Mouse (Mus musculus): ENCODE data around the gene 5730455P16Rik. TPM values are rescaled to one million over a fixed set of nuclear protein-coding genes. Genes with fewer than 3 reads are reported as not detected.

Gene 5730455P16Rik
- polyA plus RNA-seq, 1 experiment: 15.9 TPM

DNA sequence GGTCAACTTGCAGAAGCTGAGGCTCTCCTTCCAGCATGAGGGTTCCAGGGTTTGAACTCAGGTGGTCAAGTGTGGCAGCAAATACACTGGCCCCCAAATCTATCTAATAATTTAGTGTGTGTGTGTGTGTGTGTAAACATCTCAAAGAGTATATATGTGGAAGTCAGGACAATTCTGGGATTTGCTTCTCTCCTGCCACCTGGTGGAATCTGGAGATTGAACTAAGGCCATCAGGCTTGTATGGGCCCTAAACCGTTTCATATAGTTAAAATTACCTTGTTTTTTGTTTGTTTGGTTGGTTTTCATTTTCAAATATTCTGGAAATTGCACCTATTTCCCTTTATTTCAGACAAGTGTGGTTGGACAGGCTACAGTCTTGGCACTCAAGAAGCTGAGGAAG lies 8.9 kb downstream of the 5730455P16Rik start:
- no peak for DNase-seq (ENCODE audit: low read depth)
- TF ChIP-seq CTCF (IDR thresholded peaks at IDR 0.05; ENCODE audit: borderline replicate concordance, extremely low read depth, insufficient read depth, insufficient read length) (peak; percentile 11; the same call in 1 of the 2 replicates), POLR2A (IDR thresholded peaks at IDR 0.05; ENCODE audit: borderline replicate concordance, extremely low read depth, insufficient read depth, insufficient read length, poor library complexity, severe bottlenecking) (no peak)

DNA sequence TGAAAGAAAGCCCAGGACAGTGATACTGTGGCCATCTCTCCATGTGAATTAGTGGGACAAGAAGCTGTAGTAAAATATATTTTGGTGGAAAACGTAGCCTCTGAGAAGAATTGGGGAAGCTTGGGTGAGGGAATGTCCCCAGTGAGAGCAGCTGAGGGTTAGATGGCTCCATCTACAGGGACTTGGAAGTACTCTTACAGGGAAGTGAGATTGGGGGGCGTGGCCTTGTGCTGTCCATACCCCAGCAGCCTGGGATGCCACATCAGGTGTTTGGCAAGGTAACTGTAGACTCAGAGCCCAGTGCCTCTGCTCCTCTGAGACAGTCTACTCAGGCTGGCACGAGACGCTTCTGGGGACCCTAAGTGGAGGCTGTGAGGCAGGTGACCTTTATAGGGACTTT lies 23.0 kb downstream of the 5730455P16Rik start:
- DNase-seq (ENCODE audit: low read depth): no peak
- TF ChIP-seq POLR2A (IDR thresholded peaks at IDR 0.05; ENCODE audit: borderline replicate concordance, extremely low read depth, insufficient read depth, insufficient read length, poor library complexity, severe bottlenecking): no peak
- TF ChIP-seq CTCF (IDR thresholded peaks at IDR 0.05; ENCODE audit: borderline replicate concordance, extremely low read depth, insufficient read depth, insufficient read length): peak; percentile 23; the same call in 1 of the 2 replicates

DNA sequence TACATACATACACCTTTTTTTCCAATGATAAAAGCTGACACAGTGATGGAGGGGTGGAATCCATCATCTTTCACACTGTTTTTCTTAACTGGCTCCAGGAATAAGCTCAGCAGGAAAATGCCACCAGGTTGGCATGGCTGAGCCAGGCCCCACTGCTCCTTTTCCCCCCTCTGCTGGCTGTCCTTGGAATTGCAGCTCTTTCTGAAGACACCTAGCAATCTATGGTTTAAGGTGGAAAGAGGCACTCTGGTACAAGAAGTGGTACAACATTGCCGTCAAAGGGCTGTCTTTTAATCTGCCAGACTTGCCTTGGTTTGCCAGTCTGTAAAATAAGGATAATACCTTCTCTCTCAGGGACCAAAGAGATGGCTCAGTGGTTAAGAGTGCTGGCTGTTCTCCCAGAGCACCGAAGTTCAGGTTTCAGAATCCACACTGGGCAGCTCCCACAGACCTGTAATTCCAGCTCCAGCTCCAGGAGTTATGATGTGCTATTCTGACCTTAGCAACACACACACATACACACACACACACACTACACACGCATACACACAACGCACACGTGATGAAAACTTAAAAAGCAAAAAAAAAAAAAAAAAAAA lies 25.9 kb downstream of the 5730455P16Rik start:
- DNase-seq (ENCODE audit: low read depth): peak; percentile 91
- TF ChIP-seq POLR2A (IDR thresholded peaks at IDR 0.05; ENCODE audit: borderline replicate concordance, extremely low read depth, insufficient read depth, insufficient read length, poor library complexity, severe bottlenecking) (no peak), CTCF (IDR thresholded peaks at IDR 0.05; ENCODE audit: borderline replicate concordance, extremely low read depth, insufficient read depth, insufficient read length) (peak; percentile 95)

DNA sequence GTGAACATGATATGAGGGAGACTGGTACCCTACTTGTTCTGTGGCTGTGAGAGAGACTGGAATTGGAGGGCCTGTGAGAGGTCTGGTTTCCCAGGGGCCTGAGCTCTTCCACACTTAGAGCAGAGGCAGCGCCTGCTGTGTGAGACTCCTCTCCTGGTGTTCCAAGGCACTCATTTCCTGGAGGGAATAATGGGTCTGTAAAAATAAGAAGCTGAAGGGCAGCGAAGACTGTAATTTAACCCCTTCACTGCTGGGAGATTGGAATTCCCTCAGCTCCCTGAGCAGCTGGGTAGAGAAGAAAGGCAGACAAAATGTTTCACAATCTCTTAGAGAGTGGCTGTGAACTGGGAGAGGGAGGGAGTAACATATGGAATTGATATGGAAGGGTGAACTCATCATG lies 35.4 kb downstream of the 5730455P16Rik start:
- peak; percentile 66 for DNase-seq (ENCODE audit: low read depth)

DNA sequence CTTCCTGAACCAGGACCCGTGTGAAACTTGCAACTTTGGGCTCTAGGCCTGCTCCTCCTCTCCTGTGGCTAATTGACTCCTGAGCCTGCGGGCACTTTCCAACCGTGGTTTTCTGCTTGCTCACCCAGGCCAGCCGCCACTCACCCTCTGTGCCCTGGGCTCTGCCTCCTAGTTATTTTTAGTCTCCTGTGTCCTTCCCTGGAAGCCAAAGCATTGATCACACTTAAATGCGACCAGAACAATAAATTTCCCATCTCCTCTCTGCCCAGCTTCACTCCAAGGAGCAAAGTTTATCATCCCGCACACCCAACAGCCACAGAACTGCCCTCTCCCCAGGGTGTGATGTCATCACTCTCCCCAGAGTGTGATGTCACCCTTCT lies 41.5 kb downstream of the 5730455P16Rik start:
- DNase-seq (ENCODE audit: low read depth): no peak
- TF ChIP-seq POLR2A (IDR thresholded peaks at IDR 0.05; ENCODE audit: borderline replicate concordance, extremely low read depth, insufficient read depth, insufficient read length, poor library complexity, severe bottlenecking): no peak
- no peak for TF ChIP-seq CTCF (IDR thresholded peaks at IDR 0.05; ENCODE audit: borderline replicate concordance, extremely low read depth, insufficient read depth, insufficient read length)

More for the DNA sequence above, 35.4 kb downstream of the 5730455P16Rik start:
- TF ChIP-seq CTCF (IDR thresholded peaks at IDR 0.05; ENCODE audit: borderline replicate concordance, extremely low read depth, insufficient read depth, insufficient read length) (no peak), POLR2A (IDR thresholded peaks at IDR 0.05; ENCODE audit: borderline replicate concordance, extremely low read depth, insufficient read depth, insufficient read length, poor library complexity, severe bottlenecking) (no peak)

DNA sequence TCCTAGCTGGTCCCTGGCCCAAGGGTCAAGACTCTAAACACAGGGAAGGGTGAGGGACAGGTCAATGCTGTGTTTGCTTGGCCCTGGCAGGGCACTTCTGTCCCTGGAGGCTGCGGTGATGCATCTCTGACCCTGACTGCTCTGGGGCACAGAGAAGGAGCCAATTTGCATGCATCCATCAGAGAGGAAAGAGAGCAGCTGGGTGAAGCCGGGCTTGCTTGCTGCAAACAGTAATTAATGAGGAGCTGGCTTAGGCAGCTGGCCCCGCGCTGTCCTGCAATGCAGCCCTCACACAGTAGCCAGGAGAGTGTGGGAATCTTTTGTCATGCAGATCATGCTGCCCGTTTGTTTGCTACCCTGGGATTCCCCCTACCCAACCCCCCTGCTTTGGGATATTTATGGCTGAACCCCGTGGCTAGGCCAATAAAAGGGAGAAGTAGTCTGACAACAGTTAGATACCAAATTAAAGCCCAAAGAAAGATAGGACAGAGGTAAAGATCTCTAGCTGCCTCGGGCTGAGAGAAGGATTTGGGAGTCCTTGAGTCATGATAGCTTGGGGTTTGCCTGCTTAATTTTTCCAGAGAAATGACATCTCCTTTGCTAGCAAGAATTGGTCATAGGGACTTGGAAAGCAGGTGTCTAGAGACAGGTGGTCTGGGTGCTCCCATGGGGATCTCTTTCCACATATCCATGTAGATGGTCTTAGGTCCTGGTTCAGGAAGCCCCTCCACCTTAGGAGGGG lies 42.1 kb downstream of the 5730455P16Rik start:
- TF ChIP-seq POLR2A (IDR thresholded peaks at IDR 0.05; ENCODE audit: borderline replicate concordance, extremely low read depth, insufficient read depth, insufficient read length, poor library complexity, severe bottlenecking) (no peak), CTCF (IDR thresholded peaks at IDR 0.05; ENCODE audit: borderline replicate concordance, extremely low read depth, insufficient read depth, insufficient read length) (no peak)
- peak; percentile 97 for DNase-seq (ENCODE audit: low read depth)

DNA sequence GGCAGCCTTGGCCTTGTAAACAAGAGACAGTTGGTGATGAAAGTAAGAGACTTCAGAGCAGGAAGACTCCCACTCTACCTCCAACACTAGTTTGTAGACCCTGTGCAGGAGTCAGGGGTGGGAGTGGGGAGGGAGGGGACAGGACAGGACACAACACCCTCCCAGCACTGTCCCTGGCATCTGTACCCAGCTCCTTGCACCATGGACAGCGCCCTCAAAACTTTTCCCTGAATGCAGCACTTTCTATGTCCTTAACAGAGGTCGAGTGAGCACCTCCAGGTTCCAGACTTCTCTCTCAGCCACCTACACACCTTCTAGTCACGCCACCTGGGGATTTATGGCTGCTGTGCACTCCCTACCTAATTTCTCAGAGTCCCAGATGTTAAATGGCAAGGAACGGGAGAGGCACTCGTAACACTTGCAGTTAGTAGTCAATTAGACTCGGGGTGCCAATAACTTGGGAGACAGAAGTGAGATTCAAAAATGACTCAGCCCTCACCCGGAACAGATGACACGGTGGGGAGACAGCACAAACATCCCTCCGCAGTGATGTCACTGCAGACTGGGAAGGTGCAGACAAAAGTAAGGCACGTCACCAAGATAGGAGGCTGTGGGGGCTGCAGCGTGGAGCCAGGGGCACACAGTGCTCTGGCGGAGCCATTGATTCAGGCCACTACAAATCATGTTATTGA lies 45.0 kb downstream of the 5730455P16Rik start:
- TF ChIP-seq POLR2A (IDR thresholded peaks at IDR 0.05; ENCODE audit: borderline replicate concordance, extremely low read depth, insufficient read depth, insufficient read length, poor library complexity, severe bottlenecking): no peak
- no peak for TF ChIP-seq CTCF (IDR thresholded peaks at IDR 0.05; ENCODE audit: borderline replicate concordance, extremely low read depth, insufficient read depth, insufficient read length)
- no peak for DNase-seq (ENCODE audit: low read depth)

DNA sequence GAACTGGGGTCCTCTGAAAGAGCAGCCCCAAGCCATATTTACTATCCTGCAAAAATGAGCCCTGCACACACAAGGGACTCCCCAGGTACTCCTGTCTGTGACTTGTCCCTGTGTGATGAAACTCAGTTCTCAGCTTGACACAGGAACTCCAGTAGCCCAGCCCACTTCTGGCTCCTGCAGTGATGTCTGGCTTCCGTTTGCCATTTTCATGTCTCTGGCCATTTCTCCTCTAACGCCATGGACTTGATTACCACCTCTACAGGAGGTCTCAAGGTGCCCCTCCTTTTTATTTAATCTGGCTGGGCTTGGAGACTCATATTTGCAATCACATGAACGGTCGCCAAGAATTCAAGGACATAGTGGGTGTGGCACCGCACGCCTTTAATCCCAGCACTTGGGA lies 53.2 kb downstream of the 5730455P16Rik start:
- no peak for DNase-seq (ENCODE audit: low read depth)
- TF ChIP-seq CTCF (IDR thresholded peaks at IDR 0.05; ENCODE audit: borderline replicate concordance, extremely low read depth, insufficient read depth, insufficient read length) (no peak), POLR2A (IDR thresholded peaks at IDR 0.05; ENCODE audit: borderline replicate concordance, extremely low read depth, insufficient read depth, insufficient read length, poor library complexity, severe bottlenecking) (no peak)

DNA sequence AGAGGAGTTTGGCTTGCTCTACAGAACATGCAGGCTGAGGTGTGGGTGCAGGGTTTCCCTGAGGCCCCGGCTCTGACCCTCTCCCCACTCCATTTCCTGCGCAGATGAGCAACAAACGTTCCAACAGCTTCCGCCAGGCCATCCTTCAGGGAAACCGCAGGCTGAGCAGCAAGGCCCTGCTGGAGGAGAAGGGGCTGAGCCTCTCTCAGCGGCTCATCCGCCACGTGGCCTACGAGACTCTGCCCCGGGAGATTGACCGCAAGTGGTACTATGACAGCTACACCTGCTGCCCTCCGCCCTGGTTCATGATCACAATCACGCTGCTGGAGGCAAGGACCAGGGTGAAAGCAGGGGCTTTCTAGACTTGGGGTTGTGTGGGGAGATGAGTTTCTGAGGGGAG lies 54.6 kb downstream of the 5730455P16Rik start:
- DNase-seq (ENCODE audit: low read depth): no peak
- no peak for TF ChIP-seq POLR2A (IDR thresholded peaks at IDR 0.05; ENCODE audit: borderline replicate concordance, extremely low read depth, insufficient read depth, insufficient read length, poor library complexity, severe bottlenecking)

DNA sequence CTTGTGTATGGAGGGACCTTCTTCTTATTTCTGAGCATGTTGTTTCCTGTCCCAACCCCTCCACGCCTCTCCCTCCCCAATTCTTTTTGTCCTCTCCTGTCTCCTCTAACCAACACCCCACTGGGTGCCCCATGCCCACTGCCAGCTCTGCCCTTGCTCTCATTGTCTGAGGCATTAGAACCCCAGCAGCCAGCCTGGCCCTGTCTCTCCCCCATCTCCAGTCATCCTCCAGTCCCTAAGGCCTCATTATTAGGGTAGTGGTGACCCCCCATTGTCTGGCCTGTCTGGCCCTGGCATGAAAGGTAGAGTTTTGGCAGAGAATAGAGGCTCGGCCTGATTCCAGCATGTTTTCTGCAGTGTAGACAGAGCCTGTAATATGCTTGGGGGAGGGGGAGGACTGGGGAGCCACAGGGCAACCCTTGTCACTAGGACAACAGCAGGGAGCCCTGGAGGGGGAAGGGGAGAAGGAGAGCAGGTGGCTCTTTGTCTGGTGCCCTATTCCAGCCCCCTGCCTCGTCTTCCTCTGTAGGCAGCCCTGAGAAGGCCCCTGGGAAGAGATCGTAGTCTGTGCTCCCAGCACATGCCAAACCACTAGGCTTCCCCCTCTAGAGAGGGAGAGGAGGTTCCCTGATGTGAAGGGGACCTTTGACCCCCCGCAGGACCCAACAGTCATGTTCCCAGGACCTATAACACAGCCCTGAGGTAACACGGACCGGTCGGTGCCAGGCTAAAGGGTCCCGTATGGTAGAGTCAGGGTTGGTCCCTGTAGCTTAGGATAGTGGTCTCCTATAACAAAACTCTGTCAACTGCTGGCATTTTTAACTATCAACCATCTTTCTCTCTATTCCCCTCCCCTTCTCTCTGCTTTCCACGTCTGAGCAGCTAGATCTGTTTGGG lies 61.8 kb downstream of the 5730455P16Rik start:
- DNase-seq (ENCODE audit: low read depth): peak; percentile 97

DNA sequence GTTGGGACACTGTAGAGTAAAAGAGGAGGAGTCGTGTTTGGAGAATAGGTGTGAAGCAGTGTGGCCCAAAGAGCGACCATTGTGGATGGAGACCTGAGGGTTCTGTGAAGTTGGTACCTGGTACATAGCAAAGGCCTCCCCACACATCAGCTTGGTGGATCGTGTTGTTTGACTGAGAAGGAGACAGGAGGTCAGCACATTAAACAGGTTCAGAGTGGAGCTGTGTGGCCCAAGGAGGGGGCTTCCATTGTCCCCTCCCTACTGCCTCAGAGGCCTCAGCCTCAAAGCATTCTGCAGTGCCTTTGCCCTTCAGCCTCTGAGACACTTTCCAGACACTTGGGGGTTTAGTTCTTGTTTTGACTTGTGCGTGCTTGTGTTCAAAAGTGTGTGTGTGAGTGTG lies 63.9 kb downstream of the 5730455P16Rik start:
- DNase-seq (ENCODE audit: low read depth): no peak
- TF ChIP-seq CTCF (IDR thresholded peaks at IDR 0.05; ENCODE audit: borderline replicate concordance, extremely low read depth, insufficient read depth, insufficient read length): no peak
- TF ChIP-seq POLR2A (IDR thresholded peaks at IDR 0.05; ENCODE audit: borderline replicate concordance, extremely low read depth, insufficient read depth, insufficient read length, poor library complexity, severe bottlenecking): no peak

More for the DNA sequence above, 61.8 kb downstream of the 5730455P16Rik start:
- TF ChIP-seq CTCF (IDR thresholded peaks at IDR 0.05; ENCODE audit: borderline replicate concordance, extremely low read depth, insufficient read depth, insufficient read length) (no peak), POLR2A (IDR thresholded peaks at IDR 0.05; ENCODE audit: borderline replicate concordance, extremely low read depth, insufficient read depth, insufficient read length, poor library complexity, severe bottlenecking) (no peak)

All from brain, embryonic 14.5 days (tissue).